Mouse (Mus musculus) midbrain, postnatal 0 days (tissue): Measurements from ENCODE around the gene Negr1. TPM values are rescaled to one million over a fixed set of nuclear protein-coding genes. Genes with fewer than 3 reads are reported as not detected.

Source experiments
- ATAC-seq: fragments of 200-750 bp; cut with Nextera tagmentation; 2 replicates; pipeline ENCODE4 v1.8.0; 2017; ENCODE audit warnings: moderate number of reproducible peaks, mild to moderate bottlenecking, moderate TSS enrichment, moderate library complexity; ENCODE audit not compliant: low FRiP score
- DNase-seq: peaks from one replicate; pipeline ENCODE4 v3.0.0-alpha.2; 2015; ENCODE audit warnings: low spot score
- H3K27ac ChIP-seq: fragments of 300-500 bp; sonication (generic); 2 replicates; pipeline ENCODE4 v1.5.1; 2014; ENCODE audit warnings: low read depth, mild to moderate bottlenecking, low read length, mixed read lengths
- H3K27me3 ChIP-seq: fragments of 300-500 bp; sonication (generic); 2 replicates; pipeline ENCODE4 v1.6.1; 2014; ENCODE audit warnings: low read length, control low read depth, mixed read lengths; ENCODE audit not compliant: insufficient read depth
- H3K36me3 ChIP-seq: fragments of 300-500 bp; sonication (generic); 2 replicates; pipeline ENCODE4 v1.6.1; 2014; ENCODE audit warnings: low read length, control low read depth, mixed read lengths; ENCODE audit not compliant: insufficient read depth
- H3K4me1 ChIP-seq: fragments of 300-500 bp; sonication (generic); 2 replicates; pipeline ENCODE4 v1.6.1; 2014; ENCODE audit warnings: mild to moderate bottlenecking, control low read depth, antibody characterized with exemption, low read length, mixed read lengths; ENCODE audit not compliant: insufficient read depth
- H3K4me2 ChIP-seq: fragments of 300-500 bp; sonication (generic); 2 replicates; pipeline ENCODE4 v1.6.1; 2014; ENCODE audit warnings: low read depth, mild to moderate bottlenecking, low read length, mixed read lengths; ENCODE audit not compliant: poor library complexity, severe bottlenecking
- H3K4me3 ChIP-seq: fragments of 300-500 bp; sonication (generic); 2 replicates; pipeline ENCODE4 v1.5.1; 2014; ENCODE audit warnings: low read depth, mild to moderate bottlenecking, low read length, moderate library complexity
- H3K9ac ChIP-seq: fragments of 300-500 bp; sonication (generic); replicated peaks from 2 replicates; pipeline ENCODE4 v1.6.1; 2014; ENCODE audit warnings: mild to moderate bottlenecking, low read length, moderate library complexity, mixed read lengths; ENCODE audit not compliant: poor library complexity, severe bottlenecking
- H3K9me3 ChIP-seq: fragments of 300-500 bp; sonication (generic); 2 replicates; pipeline ENCODE4 v1.6.1; 2016; ENCODE audit warnings: low read length, control low read depth
- CTCF ChIP-seq: IDR thresholded peaks from 2 replicates; pipeline ENCODE4 v1.5.1; 2016; ENCODE audit warnings: antibody characterized with exemption, mild to moderate bottlenecking
- WGBS: fragments of 180-500 bp; shearing (Covaris S2); extraction: QIAGEN DNeasy Blood & Tissue Kit; methylation state at CpG from one replicate; pipeline ENCODE4 v1.1.7; 2014; 5-methylcytosine and 5-hydroxymethylcytosine counted together
- polyA plus RNA-seq: library from polyadenylated mRNA; unstranded; fragments of >200 nt; fragmentation: Nextera tagmentation; extraction: Ambion mirVana; gene quantifications from 2 replicates; pipeline ENCODE4 v1.2.1, GENCODE M21; 2015
- total RNA-seq: library from RNA; depleted of rRNA; stranded (reverse); fragments of >200 nt; gene quantifications from 2 replicates; pipeline ENCODE4 v1.2.3, GENCODE M21; 2014

The Negr1 gene
- total and polyA plus RNA-seq, 2 experiments from 2014 or later: 80.2 to 180 TPM

GRCm38 (mm10) chr3:156901140-156901539, 339.5 kb downstream of the Negr1 start:
- no peak for TF ChIP-seq CTCF
- H3K4me3 ChIP-seq: no peak overlapping the region
- no peak for DNase-seq
- ATAC-seq: no peak
- H3K9me3 ChIP-seq: no peaks in the 10 kb centered on the region
- 91% methylated on average over 3 of the region's 3 CpGs for WGBS
- no peak overlapping the region for H3K4me2 ChIP-seq
- no peaks in the 10 kb centered on the region for H3K36me3 ChIP-seq
- H3K9ac ChIP-seq: no peak overlapping the region
- no peaks in the 10 kb centered on the region for H3K27me3 ChIP-seq
- H3K27ac ChIP-seq: no peak overlapping the region
- H3K4me1 ChIP-seq: 0 out of 2 replicates have a peak, but pooled peaks cover 4% of the 10 kb centered on the region

GRCm38 (mm10) chr3:156903925-156904576, 342.5 kb downstream of the Negr1 start:
- no peaks in the 10 kb centered on the region for H3K27me3 ChIP-seq
- ATAC-seq: no peak
- no peak overlapping the region for H3K4me2 ChIP-seq
- 54% methylated on average over 9 of the region's 9 CpGs for WGBS
- H3K9me3 ChIP-seq: no peaks in the 10 kb centered on the region
- no peaks in the 10 kb centered on the region for H3K4me1 ChIP-seq
- H3K4me3 ChIP-seq: no peak overlapping the region
- H3K36me3 ChIP-seq: no peaks in the 10 kb centered on the region
- H3K27ac ChIP-seq: no peak overlapping the region
- TF ChIP-seq CTCF: no peak
- H3K9ac ChIP-seq: no peak overlapping the region
- no peak for DNase-seq

- TF ChIP-seq CTCF: no peak
- Histone ChIP-seq H3K27me3 (no peaks in the 10 kb centered on the region), H3K4me2 (no peak overlapping the region), H3K36me3 (no peaks in the 10 kb centered on the region), H3K27ac (no peak overlapping the region), H3K9me3 (no peaks in the 10 kb centered on the region), H3K4me1 (no peaks in the 10 kb centered on the region), H3K9ac (no peak overlapping the region), H3K4me3 (no peak overlapping the region)
- DNase-seq (no peak), ATAC-seq (no peak)
- WGBS: 95% methylated on average over 3 of the region's 3 CpGs
These were observed 351.2 kb downstream of the Negr1 start for GRCm38 (mm10) chr3:156912816-156913215.

- Histone ChIP-seq H3K4me3 (no peak overlapping the region), H3K4me2 (no peak overlapping the region), H3K9ac (no peak overlapping the region), H3K36me3 (no peaks in the 10 kb centered on the region), H3K4me1 (no peaks in the 10 kb centered on the region), H3K9me3 (no peaks in the 10 kb centered on the region), H3K27ac (no peak overlapping the region), H3K27me3 (no peaks in the 10 kb centered on the region)
- ATAC-seq: no peak
- no peak for TF ChIP-seq CTCF
- no peak for DNase-seq
These were observed 359.8 kb downstream of the Negr1 start for GRCm38 (mm10) chr3:156921369-156921768.

- no peaks in the 10 kb centered on the region for H3K27me3 ChIP-seq
- no peaks in the 10 kb centered on the region for H3K9me3 ChIP-seq
- DNase-seq: no peak
- no peak overlapping the region for H3K27ac ChIP-seq
- H3K4me3 ChIP-seq: no peak overlapping the region
- WGBS: 86% methylated on average over 1 of the region's 1 CpGs
- H3K4me1 ChIP-seq: no peaks in the 10 kb centered on the region
- no peak for ATAC-seq
- no peak overlapping the region for H3K9ac ChIP-seq
- H3K36me3 ChIP-seq: no peaks in the 10 kb centered on the region
- TF ChIP-seq CTCF: no peak
- H3K4me2 ChIP-seq: no peak overlapping the region
These were observed 361.6 kb downstream of the Negr1 start for GRCm38 (mm10) chr3:156923159-156923558.

- no peaks in the 10 kb centered on the region for H3K27me3 ChIP-seq
- H3K27ac ChIP-seq: no peak overlapping the region
- no peak overlapping the region for H3K4me3 ChIP-seq
- H3K9ac ChIP-seq: no peak overlapping the region
- H3K36me3 ChIP-seq: no peaks in the 10 kb centered on the region
- no peak for TF ChIP-seq CTCF
- no peak for DNase-seq
- no peak overlapping the region for H3K4me2 ChIP-seq
- 94% methylated on average over 5 of the region's 5 CpGs for WGBS
- ATAC-seq: no peak
- no peaks in the 10 kb centered on the region for H3K4me1 ChIP-seq
- H3K9me3 ChIP-seq: no peaks in the 10 kb centered on the region
These were observed 363.5 kb downstream of the Negr1 start for GRCm38 (mm10) chr3:156925102-156925501.
